Mouse (Mus musculus): Measurements from ENCODE around the gene Dstn.

DNA sequence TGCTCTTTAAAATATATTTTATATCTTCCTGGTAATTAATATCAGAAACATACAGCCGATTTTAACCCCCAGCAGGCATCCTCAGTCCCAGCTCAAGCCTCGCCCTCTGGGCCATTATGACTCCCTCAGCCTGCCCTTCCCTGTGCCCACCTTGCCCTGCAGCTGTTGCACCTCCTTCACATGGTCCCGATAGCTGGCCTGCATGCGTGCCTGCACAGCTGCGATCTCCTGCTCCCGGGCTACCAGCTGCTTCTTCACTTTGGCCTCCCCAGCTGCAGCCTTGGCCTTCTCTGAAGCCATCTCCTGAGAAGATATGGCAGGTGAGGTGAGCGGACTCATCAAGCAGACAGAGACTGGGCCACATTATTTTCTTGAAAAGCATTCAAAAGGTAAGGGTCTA, 54.1 kb downstream of the Dstn start:
- TF ChIP-seq GABPA (IDR thresholded peaks at IDR 0.05; ENCODE audit: low read depth, low read length) = no peak
- no peak for TF ChIP-seq CTCF (IDR thresholded peaks at IDR 0.05 in 2 of 3, conservative IDR thresholded peaks at IDR 0.05 in 1 of 3; ENCODE audit: control insufficient read depth in 1 of 3, insufficient read depth in 1 of 3, low read depth in 2 of 3, low read length in 3 of 3, poor library complexity in 1 of 3, severe bottlenecking in 1 of 3)
- no peak for TF ChIP-seq POLR2A (IDR thresholded peaks at IDR 0.05; ENCODE audit: control insufficient read depth in 1 of 2, insufficient read depth in 1 of 2, low read depth in 1 of 2, low read length in 2 of 2, poor library complexity in 1 of 2)
- no peak for TF ChIP-seq TBP (IDR thresholded peaks at IDR 0.05; ENCODE audit: low read depth, low read length)
- no peak for TF ChIP-seq MAX (IDR thresholded peaks at IDR 0.05; ENCODE audit: low read length)
- no peak for TF ChIP-seq CHD2 (IDR thresholded peaks at IDR 0.05; ENCODE audit: low read length)
- no peak for TF ChIP-seq MAFK (IDR thresholded peaks at IDR 0.05; ENCODE audit: borderline replicate concordance, low read depth, low read length)
- no peak for TF ChIP-seq TAL1 (IDR thresholded peaks at IDR 0.05; ENCODE audit: low read length)
- TF ChIP-seq TCF12 (IDR thresholded peaks at IDR 0.05; ENCODE audit: low read depth, low read length) = no peak
- TF ChIP-seq BHLHE40 (IDR thresholded peaks at IDR 0.05; ENCODE audit: borderline replicate concordance, low read depth, low read length) = no peak
- TF ChIP-seq SMC3 (IDR thresholded peaks at IDR 0.05; ENCODE audit: low read depth, low read length) = no peak
- TF ChIP-seq ZNF384 (IDR thresholded peaks at IDR 0.05; ENCODE audit: low read depth, low read length) = no peak
- no peak for TF ChIP-seq ZMIZ1 (IDR thresholded peaks at IDR 0.05; ENCODE audit: low read depth, low read length)

All from MEL (cell line).